Mouse (Mus musculus) ovary, adult 18-20 months (tissue): ENCODE measurements at regions not wholly inside any gene's neighbourhood (a gene's known extent, or its start where the extent isn't known, plus 50 kb on each side); places are given as distances from the start of the nearest gene placed in this dataset.
"Not testable (repeated sequence)": the region's sequence is repeated elsewhere in the genome, so short reads cannot be mapped to it uniquely, and the experiment has no call there.

Experiments
- DNase-seq: peaks from one replicate; pipeline ENCODE4 v3.0.0; 2022; ENCODE audit warnings: low spot score, mixed read lengths

DNA sequence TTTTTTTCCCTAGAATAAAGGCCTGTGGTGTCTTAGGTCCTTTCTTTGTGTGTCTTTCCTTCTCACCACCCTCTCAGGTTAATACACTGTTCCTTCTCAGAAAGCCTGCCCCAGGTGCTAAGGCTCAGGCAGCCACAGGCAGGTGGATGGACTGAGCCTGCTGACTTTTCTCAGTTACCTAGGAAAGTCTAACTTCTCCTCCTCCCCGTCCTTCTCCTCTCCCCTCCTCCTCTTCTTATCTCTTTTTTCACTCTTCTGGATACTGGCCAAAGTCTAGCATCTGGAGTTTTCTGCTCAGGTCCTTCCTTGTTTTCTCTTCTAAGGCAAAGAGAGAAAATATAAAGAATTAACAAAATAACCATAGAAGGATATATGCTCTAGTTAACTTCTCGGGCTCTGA is 260.5 kb downstream of the Dad1 start:
- DNase-seq, result no peak

DNA sequence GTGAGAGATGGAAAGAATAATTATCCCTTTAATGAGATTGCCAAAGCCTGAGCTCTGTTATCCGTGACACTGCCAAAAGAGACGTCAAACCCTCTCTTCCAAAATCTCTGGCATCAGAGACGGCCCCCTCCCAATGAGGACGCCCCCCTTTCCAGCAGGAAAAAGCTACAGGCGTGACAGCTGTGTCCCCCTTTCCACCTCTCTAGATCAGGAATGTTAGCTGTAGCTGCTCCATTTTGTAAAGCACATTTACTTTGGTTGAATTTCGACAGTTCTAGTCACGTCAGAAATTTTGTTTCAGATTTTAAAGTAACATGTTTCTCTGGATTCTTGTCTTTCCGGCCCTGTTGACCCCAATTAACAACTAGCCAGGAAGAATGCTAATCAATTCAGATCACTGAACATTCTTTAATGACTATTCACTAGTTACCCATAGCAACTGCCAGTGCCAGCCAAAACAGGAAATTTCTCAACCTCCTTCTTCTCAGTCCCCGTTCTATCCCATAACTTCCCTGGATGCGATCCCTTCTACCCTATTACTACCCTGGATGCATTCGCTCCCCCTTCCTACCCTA is 261.1 kb downstream of the Dad1 start:
- no peak for DNase-seq

DNA sequence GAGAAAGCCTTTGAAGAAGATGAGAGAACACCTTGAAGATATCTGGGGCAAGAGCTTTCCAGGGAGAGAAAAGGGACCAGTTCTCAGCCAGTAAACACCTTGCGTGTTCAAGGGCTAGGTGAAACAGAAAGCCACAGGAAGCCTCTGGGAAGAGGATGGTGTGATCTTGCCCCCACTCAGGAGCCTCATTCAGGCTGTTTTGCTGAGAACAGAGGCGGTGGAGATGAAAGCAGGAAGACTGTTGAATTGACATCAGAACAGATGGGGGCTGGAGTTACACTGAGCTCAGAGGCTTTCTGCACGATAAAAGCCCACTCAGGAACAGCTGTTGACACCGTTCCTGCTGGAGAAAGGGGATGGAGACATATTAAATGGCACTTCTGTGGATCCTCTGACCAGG is 262.5 kb downstream of the Dad1 start:
- no peak for DNase-seq

GRCm38 (mm10) chr14:53980771-53981170 is 273.1 kb downstream of the Dad1 start:
- no peak for DNase-seq

GRCm38 (mm10) chr14:53961426-53961825 is 292.5 kb downstream of the Dad1 start:
- DNase-seq, result not testable (repeated sequence)

DNA sequence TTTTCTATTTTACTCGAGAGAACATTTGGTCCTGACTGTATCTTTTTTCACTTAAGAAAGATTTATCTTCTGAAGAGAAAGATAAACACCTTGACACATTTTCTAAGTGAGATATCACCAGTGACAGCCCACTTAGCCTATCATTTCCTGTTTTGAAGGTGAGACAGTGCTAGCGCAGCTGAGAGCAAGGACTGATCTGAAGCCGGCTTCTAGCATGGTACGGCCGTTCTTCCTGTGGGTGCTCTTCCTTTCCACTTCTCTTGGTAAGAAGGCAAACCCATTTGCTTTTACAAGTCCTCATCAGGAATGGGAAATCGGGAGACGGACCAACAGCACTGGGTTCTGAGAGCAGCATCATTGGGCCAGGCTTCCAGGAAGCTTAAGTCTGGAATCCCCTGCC is 293.1 kb downstream of the Dad1 start:
- DNase-seq, result no peak

DNA sequence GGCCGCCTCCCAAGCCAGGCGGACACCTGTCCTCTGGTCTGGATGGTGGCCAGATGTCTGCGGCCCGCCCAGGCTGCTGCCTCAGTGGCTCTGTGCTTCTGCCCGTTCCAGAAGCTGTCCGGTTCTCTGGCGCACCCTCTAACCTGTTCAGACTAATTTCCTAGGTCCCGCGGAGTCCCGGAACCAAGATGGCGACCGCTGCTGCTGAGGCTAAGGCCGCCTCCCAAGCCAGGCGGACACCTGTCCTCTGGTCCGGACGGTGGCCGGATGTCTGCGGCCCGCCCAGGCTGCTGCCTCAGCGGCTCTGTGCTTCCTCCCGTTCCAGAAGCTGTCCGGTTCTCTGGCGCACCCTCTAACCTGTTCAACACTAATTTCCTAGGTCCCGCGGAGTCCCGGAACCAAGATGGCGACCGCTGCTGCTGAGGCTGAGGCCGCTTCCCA is 318.1 kb downstream of the Dad1 start:
- DNase-seq, result peak; percentile 85

GRCm38 (mm10) chr14:53935336-53935735 is 318.6 kb downstream of the Dad1 start:
- DNase-seq, result peak; percentile 69

DNA sequence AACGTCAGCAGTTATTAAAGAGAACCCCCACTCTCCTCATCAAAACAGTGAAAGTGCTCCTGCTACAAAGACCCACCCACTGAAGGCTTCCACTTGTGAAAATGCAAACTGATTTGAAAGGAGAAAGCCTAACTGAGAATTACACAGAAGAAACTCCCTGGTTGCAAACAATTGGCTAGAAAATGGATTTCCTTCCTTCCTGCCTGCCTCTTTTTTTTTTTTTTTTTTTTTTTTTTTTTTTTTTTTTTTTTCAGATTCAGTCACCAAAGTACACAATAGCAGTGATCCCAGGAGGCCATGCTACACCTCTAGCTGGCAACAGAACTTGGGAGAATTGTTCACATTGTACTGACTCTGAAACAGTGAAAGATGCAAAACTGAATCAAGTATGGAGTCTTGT is 343.0 kb downstream of the Dad1 start:
- no peak for DNase-seq

DNA sequence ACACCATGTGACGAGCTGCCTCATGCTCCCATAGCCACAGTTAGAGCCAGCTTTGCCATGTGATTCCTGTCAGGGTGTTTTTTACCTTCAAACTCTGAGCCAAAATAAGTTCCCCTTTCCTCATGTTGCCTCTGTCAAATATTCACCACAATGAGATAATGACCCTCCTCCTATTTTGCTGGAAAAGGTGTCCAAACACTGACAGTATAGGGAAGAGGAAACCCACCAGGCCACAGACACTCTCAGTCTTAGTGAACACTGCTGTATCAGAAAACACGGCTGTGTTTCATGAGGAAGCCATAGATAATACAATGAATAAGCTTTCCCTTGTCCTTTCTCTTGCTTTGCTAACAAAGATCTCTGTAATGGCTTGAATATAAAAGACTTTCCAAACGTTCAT is 349.3 kb downstream of the Dad1 start:
- no peak for DNase-seq

GRCm38 (mm10) chr14:53901103-53901502 is 352.8 kb downstream of the Dad1 start:
- no peak for DNase-seq

GRCm38 (mm10) chr14:53881304-53881703 is 372.6 kb downstream of the Dad1 start:
- no peak for DNase-seq

DNA sequence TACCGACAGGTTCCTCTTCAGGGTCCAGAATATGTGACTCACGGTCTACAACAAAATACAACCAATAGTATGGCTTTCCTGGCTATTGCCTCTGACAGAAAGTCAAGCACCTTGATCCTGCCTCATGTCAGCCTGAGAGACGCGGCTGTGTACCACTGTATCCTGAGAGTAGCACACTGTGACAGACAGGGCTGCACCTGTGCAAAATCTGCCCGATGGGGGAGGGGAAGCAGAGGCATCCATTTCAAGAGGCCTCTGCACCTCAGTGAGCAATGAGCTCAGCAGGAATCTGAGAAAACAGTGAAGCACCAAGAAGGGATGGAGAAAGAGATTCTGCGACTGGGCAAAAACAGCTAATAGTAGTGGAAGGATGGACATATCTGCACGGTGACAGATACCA is 377.3 kb downstream of the Dad1 start:
- DNase-seq, result no peak

- DNase-seq, result no peak
Observed at GRCm38 (mm10) chr14:53875736-53876135, 378.2 kb downstream of the Dad1 start.

DNA sequence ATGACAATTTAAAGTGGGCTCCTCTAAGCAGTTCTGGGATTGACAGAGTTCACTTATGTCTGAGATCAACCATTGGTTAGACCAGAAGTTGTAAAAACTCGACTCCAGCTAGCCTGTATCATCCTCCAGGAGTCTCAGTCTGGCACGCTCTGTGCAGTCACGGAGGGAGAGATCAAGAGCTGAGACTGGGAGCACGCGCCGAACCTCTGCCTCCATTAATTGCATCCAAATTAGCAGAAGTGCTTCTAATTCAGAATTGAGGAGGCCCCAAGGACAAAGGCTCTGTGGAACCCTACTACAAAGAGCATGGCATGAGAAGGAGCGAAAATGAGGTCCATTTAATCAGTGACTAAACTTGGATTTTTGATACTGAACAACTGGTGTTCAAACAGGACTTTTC is 406.9 kb downstream of the Dad1 start:
- DNase-seq, result no peak

GRCm38 (mm10) chr14:53845646-53846045 is 408.3 kb downstream of the Dad1 start:
- no peak for DNase-seq

DNA sequence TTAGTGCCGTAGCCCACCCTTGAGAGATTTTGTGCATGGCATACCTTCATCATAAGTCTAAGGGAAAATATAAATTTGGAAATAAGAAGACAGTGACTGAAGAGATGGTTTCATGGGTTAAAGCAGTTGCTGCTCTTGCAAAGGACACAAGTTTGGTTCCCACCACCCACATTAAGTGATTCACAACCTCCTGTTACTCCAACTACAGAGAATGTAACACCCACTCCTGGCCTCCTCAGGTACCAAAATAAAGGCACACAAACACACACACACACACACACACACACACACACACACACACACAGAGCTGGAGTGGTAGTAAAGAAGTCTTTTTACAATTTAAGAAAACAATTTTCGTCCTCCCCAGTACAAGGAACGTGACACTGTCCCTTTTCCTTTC is 421.4 kb downstream of the Dad1 start:
- DNase-seq, result no peak

GRCm38 (mm10) chr14:53831651-53832050 is 422.3 kb downstream of the Dad1 start:
- no peak for DNase-seq

DNA sequence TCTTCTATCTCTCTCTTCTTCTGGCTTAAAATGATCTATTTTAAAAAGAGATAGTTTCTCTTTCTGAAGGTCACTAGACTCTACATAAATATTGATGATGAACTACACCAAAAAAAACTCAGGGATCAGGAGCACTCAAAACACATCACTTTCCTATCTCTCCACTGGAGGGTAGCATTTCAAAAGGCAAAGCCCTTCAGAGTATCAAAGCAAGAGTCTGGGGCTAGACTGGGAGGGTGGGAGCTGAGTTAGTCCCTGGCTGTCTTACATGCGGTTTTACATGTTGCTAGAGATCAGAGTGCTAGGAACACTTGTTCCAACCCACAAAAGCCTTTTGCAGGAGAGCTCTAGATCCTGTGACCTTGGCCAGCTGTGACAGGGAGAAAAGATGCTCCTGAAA is 423.2 kb downstream of the Dad1 start:
- DNase-seq, result no peak

- no peak for DNase-seq
Observed at GRCm38 (mm10) chr14:53826782-53827181, 427.1 kb downstream of the Dad1 start.

- DNase-seq, result no peak
Observed at GRCm38 (mm10) chr14:53806231-53806630, 447.7 kb downstream of the Dad1 start.

DNA sequence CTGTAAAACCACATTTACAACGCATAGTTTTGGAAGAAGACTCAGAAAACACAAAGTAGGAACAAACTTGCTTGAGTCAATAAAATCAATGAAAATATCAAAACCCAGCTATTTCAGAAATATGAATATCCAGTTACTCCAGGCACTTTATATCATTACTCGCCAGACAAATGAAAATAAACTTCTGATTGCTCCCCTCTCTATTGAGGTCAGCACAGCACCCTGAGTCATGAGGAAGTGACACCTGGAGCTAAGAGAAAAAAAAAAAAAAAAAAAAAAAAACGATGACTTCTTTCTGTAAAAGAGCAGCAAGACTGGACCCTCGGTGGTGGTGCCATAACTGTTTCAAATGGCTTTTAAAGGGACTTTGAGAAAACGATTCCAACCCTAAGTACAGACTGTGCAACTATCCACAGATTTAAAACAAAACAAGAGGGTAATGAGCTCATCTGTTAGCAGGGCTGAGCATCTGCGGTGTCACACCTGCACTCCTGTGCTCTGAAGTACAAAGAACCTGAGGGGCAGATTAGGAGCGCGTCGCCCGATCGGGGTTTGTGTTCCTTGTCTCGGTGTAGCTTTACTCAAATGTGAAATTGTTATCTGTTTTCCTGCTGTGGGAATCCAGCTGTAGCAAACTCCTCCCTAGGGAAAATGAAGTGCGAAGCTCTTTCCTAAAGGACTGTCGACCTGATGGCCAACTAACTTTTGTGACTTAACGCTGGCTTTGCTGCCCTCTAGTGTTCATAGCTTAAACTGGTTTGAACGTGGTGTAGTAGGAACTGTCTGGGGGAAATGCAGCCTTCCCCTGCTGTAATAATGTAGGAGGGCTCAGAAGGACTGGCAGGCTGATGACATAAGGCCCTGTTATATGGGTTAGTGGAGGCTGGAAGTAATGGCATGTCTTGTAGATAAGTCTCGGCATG is 449.9 kb downstream of the Dad1 start:
- DNase-seq, result peak; percentile 7

DNA sequence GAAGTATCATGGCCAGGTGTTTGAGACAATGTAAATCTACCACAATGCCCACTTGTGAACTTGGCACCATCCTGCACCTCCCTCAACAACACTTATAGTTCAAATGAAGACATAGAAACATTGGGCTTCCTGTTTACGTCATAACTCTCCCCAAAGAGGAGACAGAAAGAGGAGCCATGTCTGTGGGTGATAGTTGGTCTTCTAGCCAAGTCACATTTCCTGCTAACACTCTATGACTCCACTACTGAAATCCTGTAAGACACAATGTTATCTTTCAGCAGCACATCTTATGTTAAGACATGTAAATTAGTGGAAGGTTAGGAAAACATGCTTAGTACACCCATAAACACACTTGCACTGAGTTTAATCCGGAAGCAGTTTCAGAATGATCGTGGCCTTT is 451.4 kb downstream of the Dad1 start:
- DNase-seq, result no peak
